Mouse (Mus musculus): ENCODE data around the gene Csta1. TPM values are rescaled to one million over a fixed set of nuclear protein-coding genes. Genes with fewer than 3 reads are reported as not detected.
"Not testable (repeated sequence)": the region's sequence is repeated elsewhere in the genome, so short reads cannot be mapped to it uniquely, and the experiment has no call there.

Csta1 gene
- total RNA-seq (2014; rRNA removed) (0.22 TPM in 1 of 2 replicates, not detected in the other), polyA plus RNA-seq (2015; fragmentation: Nextera tagmentation; extraction: Ambion mirVana) (not detected in 2 replicates)

GRCm38 (mm10) chr16:36131141-36131540 is at the start of gene Csta1:
Gene Csta1, minus strand, starts transcription at chr16:36131241.
- WGBS, result 86% methylated on average over 1 of the region's 1 CpGs
- H3K4me2 ChIP-seq (ENCODE audit: low read depth, low read length, poor library complexity, severe bottlenecking), result no peak within 1 kb of the TSS
- no peak within 1 kb of the TSS for H3K4me3 ChIP-seq (ENCODE audit: low read depth, low read length)
- H3K27me3 ChIP-seq (ENCODE audit: insufficient read depth, low read length), result no peaks in the 10 kb centered on the region
- ATAC-seq (ENCODE audit: low FRiP score) (no peak), DNase-seq (ENCODE audit: low spot score) (no peak)
- no peak within 1 kb of the TSS for H3K27ac ChIP-seq (ENCODE audit: low read depth, low read length)
- H3K4me1 ChIP-seq (ENCODE audit: insufficient read depth, low read length), result no peaks in the 10 kb centered on the region
- H3K9me3 ChIP-seq (ENCODE audit: low read length), result no peaks in the 10 kb centered on the region
- no peaks in the 10 kb centered on the region for H3K36me3 ChIP-seq (ENCODE audit: insufficient read depth, low read length)
- H3K9ac ChIP-seq (replicated peaks; ENCODE audit: low read length, poor library complexity, severe bottlenecking), result no peak within 1 kb of the TSS
- no peak for TF ChIP-seq CTCF (IDR thresholded peaks at IDR 0.05)

GRCm38 (mm10) chr16:36179910-36180309 is 48.9 kb upstream of the Csta1 start:
- Histone ChIP-seq H3K9me3 (ENCODE audit: low read length) (no peaks in the 10 kb centered on the region), H3K9ac (replicated peaks; ENCODE audit: low read length, poor library complexity, severe bottlenecking) (no peak overlapping the region), H3K27me3 (ENCODE audit: insufficient read depth, low read length) (no peaks in the 10 kb centered on the region), H3K27ac (ENCODE audit: low read depth, low read length) (no peak overlapping the region), H3K4me2 (ENCODE audit: low read depth, low read length, poor library complexity, severe bottlenecking) (no peak overlapping the region), H3K4me3 (ENCODE audit: low read depth, low read length) (no peak overlapping the region), H3K36me3 (ENCODE audit: insufficient read depth, low read length) (no peaks in the 10 kb centered on the region), H3K4me1 (ENCODE audit: insufficient read depth, low read length) (no peaks in the 10 kb centered on the region)
- TF ChIP-seq CTCF (IDR thresholded peaks at IDR 0.05), result no peak
- 91% methylated on average over 2 of the region's 2 CpGs for whole genome bisulfite sequencing
- DNase-seq (ENCODE audit: low spot score) (no peak), ATAC-seq (ENCODE audit: low FRiP score) (no peak)

- no peaks in the 10 kb centered on the region for H3K27me3 ChIP-seq (ENCODE audit: insufficient read depth, low read length)
- H3K27ac ChIP-seq (ENCODE audit: low read depth, low read length), result no peak overlapping the region
- H3K36me3 ChIP-seq (ENCODE audit: insufficient read depth, low read length), result no peaks in the 10 kb centered on the region
- H3K9ac ChIP-seq (replicated peaks; ENCODE audit: low read length, poor library complexity, severe bottlenecking), result no peak overlapping the region
- no peaks in the 10 kb centered on the region for H3K4me1 ChIP-seq (ENCODE audit: insufficient read depth, low read length)
- no peak overlapping the region for H3K4me3 ChIP-seq (ENCODE audit: low read depth, low read length)
- no peak for ATAC-seq (ENCODE audit: low FRiP score)
- H3K4me2 ChIP-seq (ENCODE audit: low read depth, low read length, poor library complexity, severe bottlenecking), result no peak overlapping the region
- no peak for TF ChIP-seq CTCF (IDR thresholded peaks at IDR 0.05)
- no peak for DNase-seq (ENCODE audit: low spot score)
- no peaks in the 10 kb centered on the region for H3K9me3 ChIP-seq (ENCODE audit: low read length)
These were observed 45.1 kb upstream of the Csta1 start for GRCm38 (mm10) chr16:36176108-36176507.

- 90% methylated on average over 9 of the region's 10 CpGs for WGBS
- DNase-seq (ENCODE audit: low spot score); H3K4me3 ChIP-seq (ENCODE audit: low read depth, low read length); H3K27ac ChIP-seq (ENCODE audit: low read depth, low read length); H3K9me3 ChIP-seq (ENCODE audit: low read length); H3K4me2 ChIP-seq (ENCODE audit: low read depth, low read length, poor library complexity, severe bottlenecking); H3K9ac ChIP-seq (replicated peaks; ENCODE audit: low read length, poor library complexity, severe bottlenecking); H3K36me3 ChIP-seq (ENCODE audit: insufficient read depth, low read length); H3K4me1 ChIP-seq (ENCODE audit: insufficient read depth, low read length); ATAC-seq (ENCODE audit: low FRiP score); H3K27me3 ChIP-seq (ENCODE audit: insufficient read depth, low read length): not testable (repeated sequence)
These were observed 36.8 kb upstream of the Csta1 start for GRCm38 (mm10) chr16:36167841-36168240.

- Histone ChIP-seq H3K4me1 (ENCODE audit: insufficient read depth, low read length) (no peaks in the 10 kb centered on the region), H3K27ac (ENCODE audit: low read depth, low read length) (no peak within 1 kb of the TSS), H3K4me2 (ENCODE audit: low read depth, low read length, poor library complexity, severe bottlenecking) (no peak within 1 kb of the TSS), H3K27me3 (ENCODE audit: insufficient read depth, low read length) (no peaks in the 10 kb centered on the region), H3K9ac (replicated peaks; ENCODE audit: low read length, poor library complexity, severe bottlenecking) (no peak within 1 kb of the TSS), H3K9me3 (ENCODE audit: low read length) (no peaks in the 10 kb centered on the region), H3K36me3 (ENCODE audit: insufficient read depth, low read length) (no peaks in the 10 kb centered on the region), H3K4me3 (ENCODE audit: low read depth, low read length) (no peak within 1 kb of the TSS)
- ATAC-seq (ENCODE audit: low FRiP score) (no peak), DNase-seq (ENCODE audit: low spot score) (no peak)
- TF ChIP-seq CTCF (IDR thresholded peaks at IDR 0.05), result no peak
These were observed 25.4 kb upstream of the Csta1 start, which contains the start of gene Stfa2l1 for GRCm38 (mm10) chr16:36156402-36156975. Gene Stfa2l1, plus strand, starts transcription at chr16:36156811.

GRCm38 (mm10) chr16:36138201-36138600 is 7.2 kb upstream of the Csta1 start:
- H3K4me2 ChIP-seq (ENCODE audit: low read depth, low read length, poor library complexity, severe bottlenecking), result no peak overlapping the region
- H3K36me3 ChIP-seq (ENCODE audit: insufficient read depth, low read length), result no peaks in the 10 kb centered on the region
- H3K9ac ChIP-seq (replicated peaks; ENCODE audit: low read length, poor library complexity, severe bottlenecking), result no peak overlapping the region
- ATAC-seq (ENCODE audit: low FRiP score), result no peak
- no peak overlapping the region for H3K4me3 ChIP-seq (ENCODE audit: low read depth, low read length)
- no peaks in the 10 kb centered on the region for H3K4me1 ChIP-seq (ENCODE audit: insufficient read depth, low read length)
- H3K27ac ChIP-seq (ENCODE audit: low read depth, low read length), result no peak overlapping the region
- no peaks in the 10 kb centered on the region for H3K9me3 ChIP-seq (ENCODE audit: low read length)
- TF ChIP-seq CTCF (IDR thresholded peaks at IDR 0.05), result no peak
- DNase-seq (ENCODE audit: low spot score), result no peak
- no peaks in the 10 kb centered on the region for H3K27me3 ChIP-seq (ENCODE audit: insufficient read depth, low read length)
- 73% methylated on average over 2 of the region's 2 CpGs for WGBS
